Mouse (Mus musculus) frontal cortex, postnatal 10 days (tissue): ENCODE results near the gene Pikfyve.
A peak's percentile ranks its signal among the peaks of the same experiment; 100 is the strongest.
"Not testable (repeated sequence)": the region's sequence is repeated elsewhere in the genome, so short reads cannot be mapped to it uniquely, and the experiment has no call there.

Source experiments
- DNase-seq, 2 experiments: peaks; one replicate each; pipeline ENCODE4 v3.0.0; 2022; ENCODE audit warnings: low spot score in 2 of 2, mixed read lengths in 1 of 2

Pikfyve gene

GRCm38 (mm10) chr1:65185011-65185410 is 1.5 kb upstream of the Pikfyve start:
- DNase-seq = no peak

DNA sequence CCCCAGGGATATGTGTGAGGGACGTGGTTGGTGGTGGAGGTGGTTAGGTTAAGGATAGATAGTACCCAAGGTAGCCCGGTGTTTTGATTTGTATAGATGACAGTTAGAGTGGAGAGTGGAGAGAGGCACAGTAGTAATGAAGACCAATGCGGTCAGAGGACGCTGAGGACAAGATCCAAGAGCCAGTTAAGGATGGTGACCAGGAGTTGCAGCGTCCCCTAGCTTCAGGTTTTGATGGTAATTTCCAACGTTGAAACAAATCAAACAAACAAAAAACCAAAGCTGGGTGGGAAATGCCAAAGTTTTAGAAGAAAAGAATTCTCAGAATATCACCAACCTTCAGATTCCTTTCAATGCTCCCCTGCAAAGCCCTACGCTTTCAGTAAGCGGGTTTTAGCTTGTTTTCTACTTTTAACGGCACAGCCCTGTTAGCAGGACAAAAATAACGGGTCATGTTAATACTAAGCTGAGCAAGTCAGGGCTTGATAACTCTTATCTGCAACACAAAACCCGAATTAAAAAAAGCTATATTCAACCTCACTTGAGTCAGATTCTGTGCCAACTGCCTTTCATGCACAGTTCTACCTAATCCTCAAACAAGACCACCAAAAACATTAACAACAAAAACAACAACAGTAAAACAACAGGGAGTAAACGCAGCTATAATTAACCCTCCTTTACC is 818 bp upstream of the Pikfyve start:
- DNase-seq = no peak

DNA sequence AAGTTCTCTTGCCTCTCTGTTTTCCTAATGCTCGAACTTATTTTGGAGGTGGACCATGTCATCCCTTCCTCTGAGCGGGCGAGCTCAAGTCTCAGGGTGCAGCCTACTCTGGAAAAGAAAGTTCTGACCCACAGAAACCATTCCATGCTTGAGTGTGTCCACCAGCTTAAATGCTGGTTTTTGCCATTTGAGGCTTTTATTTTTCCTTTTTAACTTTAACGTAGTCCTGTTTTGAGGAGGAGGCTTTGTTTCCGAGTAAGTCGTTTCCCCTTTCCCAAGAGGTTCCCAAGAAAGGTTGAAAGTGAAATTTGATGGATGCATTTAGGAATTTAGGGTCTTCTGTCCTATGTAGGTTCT is 569 bp downstream of the Pikfyve start:
- DNase-seq = no peak

- no peak for DNase-seq
These were observed 3.7 kb downstream of the Pikfyve start for GRCm38 (mm10) chr1:65190172-65190571.

DNA sequence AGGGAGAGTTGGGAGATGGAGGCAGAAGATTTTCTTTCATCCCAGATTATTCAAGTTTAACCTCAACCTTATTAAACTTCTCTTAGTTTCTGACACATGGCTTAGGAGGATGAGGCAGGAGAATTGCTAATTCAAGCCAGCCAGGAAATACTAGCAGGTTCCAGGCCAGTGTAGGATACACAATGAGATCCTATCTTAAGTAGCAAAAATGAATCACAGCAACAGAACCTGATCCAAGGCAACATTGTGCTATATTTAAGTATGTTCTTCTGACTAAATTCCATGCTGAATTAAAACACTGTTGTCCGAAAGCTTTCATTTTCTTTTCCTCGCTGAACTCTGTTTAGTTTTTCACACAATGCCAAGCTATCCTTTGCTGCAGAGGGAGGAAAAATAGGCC is 6.7 kb downstream of the Pikfyve start:
- no peak for DNase-seq

GRCm38 (mm10) chr1:65198425-65198824 is 11.9 kb downstream of the Pikfyve start:
- no peak for DNase-seq

DNA sequence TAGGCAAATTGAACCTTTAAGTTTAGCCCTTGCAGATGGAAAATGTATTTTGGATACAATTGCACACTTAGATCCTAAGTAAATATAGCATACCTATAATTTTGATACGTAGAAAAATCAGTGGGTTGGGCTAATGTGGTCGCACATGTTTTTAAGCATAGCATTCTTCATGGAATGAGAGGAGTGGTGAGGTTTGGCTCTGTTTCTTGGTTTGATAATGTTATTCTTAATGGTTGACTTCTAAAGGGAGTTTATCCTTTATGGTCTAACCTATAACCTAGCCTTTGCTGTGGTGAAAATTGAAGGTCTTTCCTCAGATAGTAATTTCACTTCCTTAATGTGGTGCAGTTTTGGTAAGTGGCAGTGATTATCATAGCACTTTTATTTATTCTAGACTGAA is 12.4 kb downstream of the Pikfyve start:
- DNase-seq = no peak

DNA sequence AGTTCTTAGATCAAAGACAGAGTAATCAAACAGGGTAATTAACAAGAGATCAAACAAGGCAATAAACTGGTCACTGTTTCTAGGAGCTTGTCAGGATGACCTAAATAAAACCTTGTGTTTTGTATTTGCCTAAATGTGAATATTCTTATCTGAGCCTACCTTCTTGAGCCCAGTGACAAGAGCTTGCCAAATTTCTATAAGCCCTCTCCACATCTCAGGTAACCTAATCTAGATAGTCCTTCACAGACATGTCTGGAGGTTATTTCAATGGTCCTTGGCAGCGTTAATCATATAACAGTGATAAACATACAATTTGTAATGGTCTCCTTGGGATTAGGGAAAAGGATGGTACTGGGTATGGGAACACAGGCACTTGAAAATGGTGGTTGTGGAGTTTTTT is 17.8 kb downstream of the Pikfyve start:
- DNase-seq = no peak

DNA sequence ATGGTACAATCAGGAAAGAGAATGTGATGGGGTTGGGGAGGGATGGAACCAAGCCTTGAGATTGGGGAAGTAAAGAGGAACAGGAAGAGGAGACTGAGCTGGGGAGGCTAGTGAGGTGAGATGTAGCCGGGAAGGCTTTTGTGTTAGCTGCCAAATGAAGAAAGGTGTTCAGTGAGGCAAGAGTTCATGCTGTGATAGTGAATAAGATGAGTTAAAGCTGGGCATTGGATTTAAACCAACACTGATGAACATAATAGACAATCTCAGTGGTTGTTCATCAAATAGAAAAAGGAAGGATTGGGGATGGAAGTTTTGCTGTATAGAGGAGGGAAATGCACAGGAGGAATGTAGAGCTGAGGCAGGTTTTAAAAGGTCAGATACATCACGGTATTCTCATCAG is 26.7 kb downstream of the Pikfyve start:
- DNase-seq = no peak

DNA sequence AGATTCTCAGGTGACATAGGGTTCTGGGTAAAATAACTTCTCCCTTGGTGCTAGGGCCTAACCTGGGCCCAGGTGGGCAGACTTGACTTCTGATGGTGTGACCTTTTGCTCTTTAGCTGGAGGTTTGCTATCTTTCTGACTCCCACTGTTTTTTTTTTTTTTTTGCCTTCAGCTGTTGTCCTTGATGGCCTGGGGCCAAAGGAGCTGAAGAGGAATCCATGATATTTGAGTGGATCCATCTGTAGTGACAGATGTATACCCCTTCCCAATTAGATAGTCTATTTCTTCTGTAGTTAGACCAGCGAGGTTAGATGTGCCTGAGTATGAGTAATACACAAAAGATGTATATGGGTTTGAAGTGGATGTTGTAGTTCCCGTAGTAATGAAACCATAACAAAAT is 31.1 kb downstream of the Pikfyve start:
- DNase-seq = no peak

DNA sequence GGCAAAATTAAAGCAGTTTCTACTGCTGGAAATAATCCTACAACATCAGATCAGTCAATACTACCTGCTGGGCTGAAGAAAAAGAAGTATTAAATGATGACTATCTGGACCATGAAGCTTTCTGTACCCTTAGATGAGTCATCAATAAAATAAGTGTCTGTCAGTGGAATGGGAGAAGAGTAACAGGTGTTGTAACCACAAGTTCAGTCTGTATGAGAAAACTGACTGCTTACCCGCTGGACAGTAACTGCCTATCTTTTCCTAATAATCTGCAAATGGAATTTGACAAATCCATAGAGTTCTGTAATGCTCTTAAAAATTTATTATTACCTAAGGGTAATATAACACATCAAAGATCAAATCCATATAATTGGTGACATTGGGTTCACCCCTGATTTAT is 31.5 kb downstream of the Pikfyve start:
- no peak for DNase-seq

- DNase-seq = no peak
These were observed 37.2 kb downstream of the Pikfyve start for GRCm38 (mm10) chr1:65223654-65224053.

DNA sequence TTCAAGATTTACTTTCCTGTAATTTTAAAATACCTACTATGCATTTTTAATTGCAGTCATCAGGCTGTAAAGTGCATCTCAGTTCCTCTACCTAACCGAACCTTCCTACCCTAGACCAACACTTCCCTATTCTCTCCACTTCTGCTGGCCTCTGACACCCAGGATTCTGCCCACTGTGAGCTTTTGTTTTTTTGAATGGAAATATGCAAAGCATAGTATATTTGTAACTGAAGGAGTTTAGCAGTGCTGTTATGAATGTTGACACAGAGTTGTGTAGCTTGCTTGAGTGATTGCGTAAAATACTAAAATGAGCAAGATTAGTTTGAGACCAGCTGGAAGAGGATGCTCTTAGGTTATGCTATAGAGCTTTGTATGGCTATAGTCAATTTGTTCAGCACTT is 41.2 kb downstream of the Pikfyve start:
- no peak for DNase-seq

GRCm38 (mm10) chr1:65229768-65230167 is 43.3 kb downstream of the Pikfyve start:
- not testable (repeated sequence) for DNase-seq

GRCm38 (mm10) chr1:65230566-65230965 is 44.1 kb downstream of the Pikfyve start:
- DNase-seq = no peak

DNA sequence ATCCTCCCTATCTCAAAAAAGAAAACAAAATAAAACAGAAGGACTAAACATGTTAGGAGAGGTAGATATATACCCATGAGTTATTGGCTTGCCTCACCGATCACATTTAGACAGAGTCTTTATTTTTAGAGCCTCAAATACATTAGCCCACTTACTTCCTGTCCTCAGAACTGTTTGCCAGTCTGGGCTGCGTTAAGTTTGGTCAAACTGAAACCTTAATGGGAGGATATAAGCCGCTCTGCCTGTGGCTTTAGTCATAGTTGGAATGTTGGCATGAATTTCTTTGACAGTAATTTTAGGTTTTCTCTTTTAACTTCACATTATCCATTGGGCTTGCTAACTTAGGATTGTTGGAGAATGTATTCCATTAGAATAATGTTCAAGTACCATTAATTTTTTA is 51.2 kb downstream of the Pikfyve start:
- no peak for DNase-seq

GRCm38 (mm10) chr1:65245637-65246036 is 59.2 kb downstream of the Pikfyve start:
- DNase-seq = no peak

DNA sequence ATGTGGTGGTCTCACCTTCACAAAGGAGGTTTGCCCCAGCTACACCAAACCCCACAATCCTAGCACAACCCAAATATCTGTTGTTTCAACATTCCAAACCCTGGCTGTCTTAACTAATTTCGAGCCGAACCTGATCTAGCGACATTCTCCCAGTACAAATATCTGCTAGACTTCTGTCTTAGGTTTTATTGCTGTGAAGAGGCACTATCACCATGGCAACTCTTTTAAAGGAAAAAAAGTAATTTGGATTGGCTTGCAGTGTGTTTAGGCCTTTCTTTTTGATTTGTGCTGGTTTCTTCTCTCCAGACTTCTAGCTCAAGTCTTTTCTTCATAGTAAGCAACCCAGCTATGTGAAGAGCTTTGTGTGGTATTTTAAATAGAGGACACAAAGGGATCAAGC is 94.0 kb downstream of the Pikfyve start:
- DNase-seq = no peak

- DNase-seq = no peak
These were observed 95.3 kb downstream of the Pikfyve start, which contains the start of gene Pth2r for GRCm38 (mm10) chr1:65281756-65282155. TSS of gene Pth2r (plus strand) at chr1:65282056.

- peak; percentile 12 to 46 for DNase-seq
These were observed 96.3 kb downstream of the Pikfyve start for GRCm38 (mm10) chr1:65282766-65283165.

GRCm38 (mm10) chr1:65308476-65308875 is 122.0 kb downstream of the Pikfyve start:
- no peak for DNase-seq

DNA sequence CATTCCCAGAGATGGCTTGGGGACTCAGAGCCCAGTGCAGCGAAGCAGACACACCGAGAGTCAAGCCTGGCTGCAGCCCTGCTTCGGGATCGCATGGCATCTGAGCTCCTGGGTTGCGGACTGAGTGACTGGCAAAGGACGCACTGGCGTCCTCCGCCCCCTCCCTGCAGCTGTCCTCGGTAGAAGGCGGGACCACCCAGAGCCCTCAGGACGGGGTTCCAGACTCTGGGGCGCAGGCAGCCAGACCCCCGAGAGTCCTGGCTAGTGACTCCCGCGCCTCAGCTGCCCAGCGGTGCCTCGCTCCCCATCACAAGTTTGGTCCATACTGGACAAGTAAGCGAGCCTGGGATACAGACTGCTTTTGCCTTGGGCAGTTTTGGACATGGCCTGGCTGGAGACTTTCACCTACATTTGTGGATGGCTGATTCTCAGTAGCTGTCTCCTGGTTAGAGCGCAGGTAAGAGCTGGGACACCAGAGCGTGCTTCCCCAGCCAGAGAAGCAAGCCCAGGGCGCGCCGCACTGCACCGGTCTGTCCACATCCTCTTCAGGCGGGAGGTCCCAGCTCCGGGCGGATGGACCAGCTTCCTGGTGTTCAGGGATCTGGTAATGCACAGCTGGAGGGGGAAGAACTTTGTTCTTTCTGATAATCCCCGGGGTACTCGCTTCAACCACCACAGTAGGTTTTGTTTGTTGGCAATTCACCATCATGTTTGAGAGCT is 124.9 kb downstream of the Pikfyve start:
- no peak for DNase-seq

- peak in 1 of 2 experiments; percentile 19 for DNase-seq
These were observed 125.6 kb downstream of the Pikfyve start for GRCm38 (mm10) chr1:65312118-65312517.

GRCm38 (mm10) chr1:65312896-65313295 is 126.4 kb downstream of the Pikfyve start:
- no peak for DNase-seq
